Mouse (Mus musculus) midbrain, embryonic 13.5 days (tissue): ENCODE measurements around the gene Smim11. TPM values are rescaled to one million over a fixed set of nuclear protein-coding genes. Genes with fewer than 3 reads are reported as not detected.
A peak's percentile ranks its signal among the peaks of the same experiment; 100 is the strongest.

Experiments
- ATAC-seq: fragments of 200-750 bp; cut with Nextera tagmentation; 2 replicates; pipeline ENCODE4 v1.8.0; 2017; ENCODE audit warnings: mild to moderate bottlenecking, moderate TSS enrichment, moderate library complexity
- H3K27ac ChIP-seq: fragments of 300-500 bp; sonication (generic); 2 replicates; pipeline ENCODE4 v1.5.1; 2015; ENCODE audit warnings: inconsistent platforms, mild to moderate bottlenecking, moderate library complexity
- H3K27me3 ChIP-seq: fragments of 300-500 bp; sonication (generic); 2 replicates; pipeline ENCODE4 v1.6.1; 2015; ENCODE audit warnings: mild to moderate bottlenecking, inconsistent platforms
- H3K36me3 ChIP-seq: fragments of 300-500 bp; sonication (generic); 2 replicates; pipeline ENCODE4 v1.6.1; 2015; ENCODE audit warnings: mild to moderate bottlenecking, inconsistent platforms
- H3K4me1 ChIP-seq: fragments of 300-500 bp; sonication (generic); replicated peaks from 2 replicates; pipeline ENCODE4 v1.6.1; 2015; ENCODE audit warnings: inconsistent platforms
- H3K4me2 ChIP-seq: fragments of 300-500 bp; sonication (generic); replicated peaks from 2 replicates; pipeline ENCODE4 v1.6.1; 2015; ENCODE audit warnings: moderate library complexity, mild to moderate bottlenecking, inconsistent platforms
- H3K4me3 ChIP-seq: fragments of 300-500 bp; sonication (generic); replicated peaks from 2 replicates; pipeline ENCODE4 v1.5.1; 2015; ENCODE audit warnings: mild to moderate bottlenecking, inconsistent platforms
- H3K9ac ChIP-seq: fragments of 300-500 bp; sonication (generic); replicated peaks from 2 replicates; pipeline ENCODE4 v1.6.1; 2015; ENCODE audit warnings: mild to moderate bottlenecking, inconsistent platforms
- H3K9me3 ChIP-seq: fragments of 300-500 bp; sonication (generic); 2 replicates; pipeline ENCODE4 v1.6.1; 2016; ENCODE audit warnings: mild to moderate bottlenecking, inconsistent platforms
- WGBS: fragments of 180-500 bp; shearing (Covaris S2); methylation state at CpG from one replicate; pipeline ENCODE4 v1.1.7; 2015; 5-methylcytosine and 5-hydroxymethylcytosine counted together
- polyA plus RNA-seq: library from polyadenylated mRNA; unstranded; fragments of >200 nt; fragmentation: Nextera tagmentation; extraction: Ambion mirVana; gene quantifications from 2 replicates; pipeline ENCODE4 v1.2.1, GENCODE M21; 2015

Gene Smim11
- 94.2 and 109 TPM in 2 replicates for polyA plus RNA-seq

GRCm38 (mm10) chr16:92300649-92301411 is at the start of gene Smim11:
Gene Smim11, plus strand, starts transcription at chr16:92301286.
- Histone ChIP-seq H3K4me2 (peak within 1 kb of the TSS; percentile 72), H3K9ac (peak within 1 kb of the TSS; percentile 83), H3K4me3 (peak within 1 kb of the TSS; percentile 68), H3K9me3 (no peaks in the 10 kb centered on the region), H3K27me3 (no peaks in the 10 kb centered on the region), H3K27ac (peak within 1 kb of the TSS; percentile 80), H3K36me3 (peaks cover 5% of the 10 kb centered on the region), H3K4me1 (peaks cover 27% of the 10 kb centered on the region)
- WGBS: 8% methylated on average over 32 of the region's 32 CpGs
- peak; percentile 96 for ATAC-seq

- Histone ChIP-seq H3K4me2 (no peak overlapping the region), H3K27me3 (no peaks in the 10 kb centered on the region), H3K4me1 (no peaks in the 10 kb centered on the region), H3K9ac (no peak overlapping the region), H3K9me3 (no peaks in the 10 kb centered on the region), H3K36me3 (no peaks in the 10 kb centered on the region), H3K4me3 (no peak overlapping the region), H3K27ac (no peak overlapping the region)
- no peak for ATAC-seq
- 76% methylated on average over 3 of the region's 3 CpGs for WGBS
Measured at GRCm38 (mm10) chr16:92254316-92254715, 46.8 kb upstream of the Smim11 start.

DNA sequence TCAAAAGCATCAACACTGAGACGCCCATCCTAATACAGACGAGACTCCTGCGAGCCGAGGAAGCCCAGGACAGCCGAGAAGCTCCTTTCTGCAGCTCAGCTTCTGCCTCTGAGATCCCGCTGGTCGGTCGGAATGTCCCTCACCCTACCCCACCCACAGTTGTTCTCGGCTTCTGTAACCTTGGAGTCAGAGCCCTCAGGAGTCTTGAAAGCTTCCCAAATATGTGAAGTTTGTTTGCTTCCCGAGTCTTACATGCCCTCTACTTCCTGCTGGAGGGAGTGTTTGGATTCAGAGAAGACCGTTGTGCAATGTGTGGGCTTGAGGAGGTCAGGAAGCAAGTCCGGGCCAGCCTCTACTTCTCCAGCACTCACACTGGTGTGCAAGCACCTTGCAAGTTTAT is 33.2 kb upstream of the Smim11 start:
- 85% methylated on average over 12 of the region's 12 CpGs for WGBS
- H3K4me1 ChIP-seq: no peaks in the 10 kb centered on the region
- no peak overlapping the region for H3K4me3 ChIP-seq

GRCm38 (mm10) chr16:92274516-92274915 is 26.6 kb upstream of the Smim11 start:
- H3K4me3 ChIP-seq: no peak overlapping the region
- H3K4me2 ChIP-seq: no peak overlapping the region
- WGBS: 90% methylated on average over 5 of the region's 5 CpGs
- ATAC-seq: no peak
- no peaks in the 10 kb centered on the region for H3K27me3 ChIP-seq
- no peak overlapping the region for H3K27ac ChIP-seq
- no peaks in the 10 kb centered on the region for H3K4me1 ChIP-seq
- H3K36me3 ChIP-seq: no peaks in the 10 kb centered on the region
- H3K9ac ChIP-seq: no peak overlapping the region
- no peaks in the 10 kb centered on the region for H3K9me3 ChIP-seq

More for the DNA sequence above, 33.2 kb upstream of the Smim11 start:
- H3K4me2 ChIP-seq: no peak overlapping the region
- ATAC-seq: no peak
- no peak overlapping the region for H3K27ac ChIP-seq
- no peak overlapping the region for H3K9ac ChIP-seq
- H3K9me3 ChIP-seq: no peaks in the 10 kb centered on the region
- H3K36me3 ChIP-seq: no peaks in the 10 kb centered on the region
- no peaks in the 10 kb centered on the region for H3K27me3 ChIP-seq

DNA sequence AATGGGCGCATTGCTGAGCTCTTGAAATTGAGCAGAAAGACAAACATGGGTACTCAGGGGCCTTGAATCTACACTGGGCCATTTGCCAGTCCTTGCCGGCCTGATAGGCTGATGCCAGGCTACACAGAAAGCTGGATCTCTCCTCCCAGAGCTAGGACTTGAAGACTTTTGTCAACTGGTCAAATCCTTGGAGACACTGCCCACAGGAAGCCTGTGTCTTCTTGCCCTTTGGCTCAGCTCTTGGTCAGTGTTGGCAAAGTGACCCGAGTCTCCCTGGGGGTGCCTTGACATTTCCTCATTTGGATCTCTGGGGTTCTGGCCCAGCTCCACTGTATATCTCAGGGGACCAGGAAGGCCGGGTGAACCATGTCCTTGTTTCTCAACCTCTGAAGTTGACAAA is 25.6 kb upstream of the Smim11 start:
- Histone ChIP-seq H3K9ac (no peak overlapping the region), H3K9me3 (no peaks in the 10 kb centered on the region), H3K27ac (no peak overlapping the region), H3K36me3 (no peaks in the 10 kb centered on the region), H3K4me2 (no peak overlapping the region), H3K27me3 (no peaks in the 10 kb centered on the region), H3K4me1 (no peaks in the 10 kb centered on the region), H3K4me3 (no peak overlapping the region)
- ATAC-seq: no peak
- WGBS: 83% methylated on average over 4 of the region's 4 CpGs

DNA sequence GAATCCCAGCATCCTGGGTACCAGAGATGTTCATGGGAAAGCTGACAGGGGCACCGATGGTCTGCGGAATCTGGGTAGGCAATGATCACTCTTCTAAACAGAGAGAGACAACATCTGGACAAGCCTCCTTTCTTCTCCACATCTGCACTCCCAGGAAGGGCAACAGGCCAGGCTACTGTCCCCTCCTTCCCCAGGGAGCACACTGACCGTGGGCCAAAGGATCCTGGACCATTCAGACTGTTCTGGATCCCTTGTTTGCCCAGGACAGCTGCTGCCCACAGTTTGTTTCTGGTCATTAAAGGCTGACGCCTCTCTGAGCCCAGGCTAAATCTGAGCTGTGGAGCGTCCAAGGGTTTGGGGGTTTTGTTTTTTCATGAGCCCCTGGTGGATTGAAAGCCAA is 18.4 kb upstream of the Smim11 start:
- no peak overlapping the region for H3K4me3 ChIP-seq
- 79% methylated on average over 5 of the region's 5 CpGs for WGBS
- H3K9ac ChIP-seq: no peak overlapping the region
- no peak for ATAC-seq
- no peak overlapping the region for H3K4me2 ChIP-seq
- H3K27me3 ChIP-seq: no peaks in the 10 kb centered on the region
- H3K36me3 ChIP-seq: no peaks in the 10 kb centered on the region
- H3K4me1 ChIP-seq: no peaks in the 10 kb centered on the region
- no peaks in the 10 kb centered on the region for H3K9me3 ChIP-seq
- H3K27ac ChIP-seq: no peak overlapping the region

GRCm38 (mm10) chr16:92285068-92285467 is 16.0 kb upstream of the Smim11 start:
- Histone ChIP-seq H3K27me3 (no peaks in the 10 kb centered on the region), H3K4me2 (no peak overlapping the region), H3K4me1 (no peaks in the 10 kb centered on the region), H3K36me3 (no peaks in the 10 kb centered on the region), H3K4me3 (no peak overlapping the region), H3K9ac (no peak overlapping the region), H3K9me3 (no peaks in the 10 kb centered on the region), H3K27ac (no peak overlapping the region)
- no peak for ATAC-seq
- 70% methylated on average over 10 of the region's 10 CpGs for WGBS

- no peak for ATAC-seq
- no peaks in the 10 kb centered on the region for H3K4me1 ChIP-seq
- H3K9me3 ChIP-seq: no peaks in the 10 kb centered on the region
- H3K4me2 ChIP-seq: no peak overlapping the region
- no peaks in the 10 kb centered on the region for H3K36me3 ChIP-seq
- no peak overlapping the region for H3K4me3 ChIP-seq
- WGBS: 14% methylated on average over 7 of the region's 7 CpGs
- H3K27ac ChIP-seq: no peak overlapping the region
- H3K9ac ChIP-seq: no peak overlapping the region
- no peaks in the 10 kb centered on the region for H3K27me3 ChIP-seq
Measured at GRCm38 (mm10) chr16:92286609-92287008, 14.5 kb upstream of the Smim11 start.

DNA sequence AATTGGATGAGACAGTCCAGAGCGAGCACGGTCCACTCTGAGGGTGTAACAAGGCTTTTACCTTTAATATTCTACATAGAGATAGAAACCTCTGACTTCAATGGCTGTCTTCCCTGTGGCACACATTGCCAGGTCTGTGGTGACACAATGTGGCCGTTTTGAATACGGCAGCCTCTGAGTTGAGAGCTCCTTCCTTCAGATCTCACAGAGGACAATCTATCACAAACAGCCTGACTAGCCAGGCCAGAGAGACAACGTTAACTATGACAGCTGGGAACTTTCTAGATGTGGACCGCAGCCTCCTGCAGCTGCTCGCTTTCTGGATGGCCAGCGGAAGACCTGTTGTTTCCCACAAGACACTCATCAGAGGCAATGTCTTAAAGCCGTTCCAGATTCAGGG is 12.3 kb upstream of the Smim11 start:
- Histone ChIP-seq H3K4me3 (no peak overlapping the region), H3K36me3 (no peaks in the 10 kb centered on the region), H3K27me3 (0 out of 2 replicates have a peak, but pooled peaks cover 2% of the 10 kb centered on the region), H3K9me3 (no peaks in the 10 kb centered on the region), H3K4me1 (peaks cover 2% of the 10 kb centered on the region), H3K9ac (no peak overlapping the region), H3K27ac (no peak overlapping the region), H3K4me2 (no peak overlapping the region)
- no peak for ATAC-seq
- WGBS: 86% methylated on average over 9 of the region's 9 CpGs

DNA sequence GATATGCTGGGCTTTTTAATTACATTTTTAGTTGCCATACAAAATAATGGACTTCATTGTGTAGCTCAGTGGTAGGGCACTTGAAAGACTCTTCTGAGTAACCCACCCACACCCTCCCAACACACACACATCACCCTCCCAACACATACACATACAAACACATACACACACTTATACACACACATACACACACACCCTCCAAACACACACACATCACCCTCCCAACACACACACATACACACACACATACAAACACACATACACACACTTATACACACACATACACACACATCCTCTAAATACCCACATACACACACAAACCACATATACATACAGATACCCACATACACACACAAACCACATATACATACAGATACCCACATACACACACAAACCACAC is 11.0 kb upstream of the Smim11 start:
- H3K4me3 ChIP-seq: no peak overlapping the region
- no peak overlapping the region for H3K27ac ChIP-seq
- H3K4me1 ChIP-seq: peaks cover 13% of the 10 kb centered on the region
- H3K9me3 ChIP-seq: no peaks in the 10 kb centered on the region
- H3K9ac ChIP-seq: no peak overlapping the region
- 0 out of 2 replicates have a peak, but pooled peaks cover 2% of the 10 kb centered on the region for H3K27me3 ChIP-seq
- H3K36me3 ChIP-seq: no peaks in the 10 kb centered on the region
- no peak overlapping the region for H3K4me2 ChIP-seq
- ATAC-seq: no peak

DNA sequence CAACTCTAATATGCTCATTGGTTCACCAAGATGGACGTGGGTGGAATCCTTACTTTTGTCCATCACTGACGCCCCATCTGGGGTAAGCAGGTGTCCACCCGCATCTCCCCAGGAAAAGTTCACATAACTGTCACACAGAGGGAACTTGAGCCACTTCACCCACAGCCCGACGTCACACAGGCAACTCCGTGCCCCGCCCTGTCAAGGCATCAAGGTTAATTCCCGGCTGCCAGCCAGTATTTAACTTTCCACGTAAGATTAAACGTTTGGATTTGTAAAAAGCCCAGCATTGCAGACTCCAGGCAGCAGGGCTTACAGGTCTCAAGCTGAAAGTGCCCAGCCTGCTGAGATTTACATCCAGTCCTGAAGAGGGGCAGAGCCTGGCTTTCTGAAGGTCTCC is 9.0 kb upstream of the Smim11 start, which contains the start of gene Kcne2:
Gene Kcne2 (plus strand): TSS at position 289 of the 400 bp plus-strand sequence.
- peaks cover 13% of the 10 kb centered on the region for H3K4me1 ChIP-seq
- no peak within 1 kb of the TSS for H3K9ac ChIP-seq
- WGBS: 78% methylated on average over 10 of the region's 10 CpGs
- H3K27ac ChIP-seq: no peak within 1 kb of the TSS
- no peaks in the 10 kb centered on the region for H3K9me3 ChIP-seq
- no peak within 1 kb of the TSS for H3K4me3 ChIP-seq
- no peak for ATAC-seq
- 0 out of 2 replicates have a peak, but pooled peaks cover 2% of the 10 kb centered on the region for H3K27me3 ChIP-seq
- H3K36me3 ChIP-seq: no peaks in the 10 kb centered on the region
- no peak within 1 kb of the TSS for H3K4me2 ChIP-seq

DNA sequence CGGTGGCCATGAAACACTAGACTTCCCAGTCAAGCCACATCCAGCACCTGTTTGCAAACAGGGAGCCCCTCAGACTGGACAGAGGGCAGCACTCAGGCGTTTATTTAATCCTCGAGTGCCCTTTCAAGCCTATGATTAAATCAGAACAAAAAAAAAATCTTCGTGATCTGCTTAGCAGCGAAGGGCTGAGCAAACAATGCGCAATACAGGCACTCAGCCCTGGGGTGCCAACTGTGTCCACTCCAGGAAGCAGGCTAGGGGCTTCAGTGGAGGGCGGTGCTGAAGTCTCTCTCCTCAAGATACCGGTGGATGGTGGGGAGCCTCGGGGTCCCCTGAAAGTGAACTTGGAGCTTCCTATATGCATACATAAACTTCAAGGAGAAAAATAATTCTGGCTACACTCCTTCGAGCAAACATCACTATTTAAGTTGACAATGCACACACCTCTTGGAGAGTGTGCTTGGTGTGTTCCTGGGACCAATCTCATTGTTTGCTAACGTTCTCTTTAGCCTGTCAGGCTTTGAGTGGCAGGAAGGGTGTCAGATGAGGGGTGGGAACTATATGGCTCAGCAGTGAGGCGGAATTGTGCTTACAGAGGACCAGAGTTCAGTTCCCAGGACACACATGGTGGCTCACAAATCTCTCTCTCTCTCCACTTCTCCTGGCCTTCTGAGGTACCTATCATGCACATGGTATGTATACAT is 6.7 kb upstream of the Smim11 start:
- Histone ChIP-seq H3K36me3 (no peaks in the 10 kb centered on the region), H3K27ac (no peak overlapping the region), H3K9ac (peak overlapping the region; percentile 32; the same call in 1 of the 2 replicates), H3K4me1 (peaks cover 13% of the 10 kb centered on the region), H3K9me3 (no peaks in the 10 kb centered on the region), H3K27me3 (0 out of 2 replicates have a peak, but pooled peaks cover 2% of the 10 kb centered on the region), H3K4me3 (no peak overlapping the region), H3K4me2 (peak overlapping the region; percentile 11; the same call in 1 of the 2 replicates)
- ATAC-seq: peak; percentile 27; the same call in 1 of the 2 replicates
- 30% methylated on average over 12 of the region's 12 CpGs for WGBS
